In genomic region chr10:120898785-120899762, GRCm38 (mm10) we compare ENCODE assay signal across 8 mouse cellular contexts. TPM values are rescaled to one million over a fixed set of nuclear protein-coding genes. Genes with fewer than 3 reads are reported as not detected.
DNase-seq lines count a peak whose midpoint lies in the region; ATAC-seq and TF ChIP-seq lines count a peak whose summit lies in the region.

TSS of gene Msrb3 (minus strand) at chr10:120899101.

- TF ChIP-seq CTCF in C2C12 (IDR thresholded peaks at IDR 0.05; ENCODE audit: control insufficient read depth, insufficient read depth, insufficient read length), result no peak

- peak within 1 kb of the TSS; percentile 97 for H3K9ac ChIP-seq in heart, embryonic 12.5 days
- H3K9ac ChIP-seq in kidney, embryonic 15.5 days, result peak within 1 kb of the TSS; percentile 61
- H3K9ac ChIP-seq in liver, embryonic 12.5 days, result peak within 1 kb of the TSS; percentile 46

- peaks cover 58% of the 10 kb centered on the region for H3K4me1 ChIP-seq in heart, embryonic 12.5 days (replicated peaks)
- peaks cover 37% of the 10 kb centered on the region for H3K4me1 ChIP-seq in kidney, embryonic 15.5 days
- peaks cover 42% of the 10 kb centered on the region for H3K4me1 ChIP-seq in liver, embryonic 12.5 days

- H3K27ac ChIP-seq in heart, embryonic 12.5 days (ENCODE audit: poor library complexity, severe bottlenecking), result peak within 1 kb of the TSS; percentile 93
- H3K27ac ChIP-seq in kidney, embryonic 15.5 days, result peak within 1 kb of the TSS; percentile 56
- H3K27ac ChIP-seq in liver, embryonic 12.5 days, result no peak within 1 kb of the TSS

- peak within 1 kb of the TSS; percentile 76 for H3K4me2 ChIP-seq in heart, embryonic 12.5 days
- H3K4me2 ChIP-seq in kidney, embryonic 15.5 days, result peak within 1 kb of the TSS; percentile 97
- H3K4me2 ChIP-seq in liver, embryonic 12.5 days, result peak within 1 kb of the TSS; percentile 80

- no peaks in the 10 kb centered on the region for H3K9me3 ChIP-seq in heart, embryonic 12.5 days (replicated peaks)
- no peaks in the 10 kb centered on the region for H3K9me3 ChIP-seq in kidney, embryonic 15.5 days (replicated peaks)
- H3K9me3 ChIP-seq in liver, embryonic 12.5 days (replicated peaks), result no peaks in the 10 kb centered on the region

- no peaks in the 10 kb centered on the region for H3K36me3 ChIP-seq in C2C12 (ENCODE audit: control insufficient read depth, insufficient read depth)
- peaks cover 6% of the 10 kb centered on the region for H3K36me3 ChIP-seq in heart, embryonic 12.5 days
- H3K36me3 ChIP-seq in kidney, embryonic 15.5 days, result no peaks in the 10 kb centered on the region
- no peaks in the 10 kb centered on the region for H3K36me3 ChIP-seq in liver, embryonic 12.5 days

- H3K79me3 ChIP-seq in C2C12 (ENCODE audit: low read depth), result no peaks in the 10 kb centered on the region

- H3ac ChIP-seq in C2C12 (ENCODE audit: control insufficient read depth, insufficient read length, low read depth), result peak within 1 kb of the TSS; percentile 98

- no peaks in the 10 kb centered on the region for H3K79me2 ChIP-seq in C2C12 (ENCODE audit: control insufficient read depth, insufficient read depth)

- no peaks in the 10 kb centered on the region for H3K27me3 ChIP-seq in C2C12 (ENCODE audit: control insufficient read depth, insufficient read depth, insufficient read length)
- no peaks in the 10 kb centered on the region for H3K27me3 ChIP-seq in heart, embryonic 12.5 days (replicated peaks)
- H3K27me3 ChIP-seq in kidney, embryonic 15.5 days, result peaks cover 5% of the 10 kb centered on the region; the same call in 1 of the 2 replicates
- peaks cover 44% of the 10 kb centered on the region for H3K27me3 ChIP-seq in liver, embryonic 12.5 days (replicated peaks)

- H3K4me3 ChIP-seq in C2C12 (ENCODE audit: insufficient read depth, poor library complexity, severe bottlenecking), result peak within 1 kb of the TSS; percentile 51
- peak within 1 kb of the TSS; percentile 86 for H3K4me3 ChIP-seq in heart, embryonic 12.5 days
- H3K4me3 ChIP-seq in kidney, embryonic 15.5 days (replicated peaks), result peak within 1 kb of the TSS; percentile 67
- H3K4me3 ChIP-seq in liver, embryonic 12.5 days, result peak within 1 kb of the TSS; percentile 58

- peak; percentile 80 for ATAC-seq in heart, embryonic 12.5 days (ENCODE audit: insufficient number of reproducible peaks, low FRiP score)
- ATAC-seq in kidney, embryonic 15.5 days (replicated peaks; ENCODE audit: low FRiP score), result peak; percentile 82
- ATAC-seq in liver, embryonic 12.5 days, result peak; percentile 40

- 2% methylated on average over 52 of the region's 64 CpGs for WGBS in heart, embryonic 12.5 days
- 3% methylated on average over 60 of the region's 64 CpGs for WGBS in kidney, embryonic 15.5 days
- 3% methylated on average over 62 of the region's 64 CpGs for WGBS in liver, embryonic 12.5 days (ENCODE audit: insufficient replicate concordance)

- peak; percentile 61 for DNase-seq in adrenal gland, postnatal 4 days (ENCODE audit: low spot score in 2 of 2)
- DNase-seq in fibroblast of lung, adult 2 months (ENCODE audit: low read depth), result peak; percentile 57
- peak; percentile 37 for DNase-seq in naive thymus-derived CD4-positive, alpha-beta T cell, adult 2 months (ENCODE audit: low read depth)
- DNase-seq in urinary bladder, adult 18-20 months (ENCODE audit: low spot score in 2 of 2), result peak; percentile 61 to 75

TF ChIP-seq in C2C12, 6 proteins besides CTCF, POLR2A, EP300 and RAD21:
- TF ChIP-seq MYOD1 (IDR thresholded peaks at IDR 0.05; ENCODE audit: control insufficient read depth, insufficient read length, low read depth), result no peak
- no peak for TF ChIP-seq MAX (IDR thresholded peaks at IDR 0.05)

RNA-seq across cellular contexts. Expression of gene Msrb3, which starts in this region (rescaled TPM):
- 13.3 TPM for polyA plus RNA-seq in C2C12 (2012; fragmentation: generic; extraction: Trizol)
- 10 to 100 TPM; 50.9 to 55.5 TPM for total RNA-seq in adrenal gland, postnatal 4 days (2021)
- polyA plus RNA-seq in heart, embryonic 12.5 days (2016; fragmentation: Nextera tagmentation; extraction: Ambion mirVana), result 24.1 and 25.9 TPM in 2 replicates
- polyA plus RNA-seq in kidney, embryonic 15.5 days (2015; fragmentation: Nextera tagmentation; extraction: Ambion mirVana), result 8.5 and 10.3 TPM in 2 replicates
- 1.7 and 1.8 TPM in 2 replicates for polyA plus RNA-seq in liver, embryonic 12.5 days (2016; fragmentation: Nextera tagmentation; extraction: Ambion mirVana)

Comparison
In these comparisons a context has a peak if more than half of its experiments do, and no peak if none do; other contexts are left out.
1. H3K9ac ChIP-seq: peak in every context shown above with its lines; median percentile 97 in heart, embryonic 12.5 days; 61 in kidney, embryonic 15.5 days; 46 in liver, embryonic 12.5 days.